Mouse (Mus musculus) cerebral cortex, adult 2 months (tissue): ENCODE data around the gene Hivep3.

Source experiments
- WGBS: fragments of 180-500 bp; shearing (Covaris S2); methylation state at CpG from one replicate; pipeline ENCODE4 v1.1.7; 2018; 5-methylcytosine and 5-hydroxymethylcytosine counted together

The Hivep3 gene

GRCm38 (mm10) chr4:120022392-120022791 is 288.8 kb downstream of the Hivep3 start:
- WGBS = 55% methylated on average over 3 of the region's 3 CpGs

GRCm38 (mm10) chr4:120023221-120023840 is 289.7 kb downstream of the Hivep3 start:
- WGBS = 65% methylated on average over 4 of the region's 4 CpGs

GRCm38 (mm10) chr4:120024071-120024470 is 290.5 kb downstream of the Hivep3 start:
- 32% methylated on average over 10 of the region's 10 CpGs for WGBS

DNA sequence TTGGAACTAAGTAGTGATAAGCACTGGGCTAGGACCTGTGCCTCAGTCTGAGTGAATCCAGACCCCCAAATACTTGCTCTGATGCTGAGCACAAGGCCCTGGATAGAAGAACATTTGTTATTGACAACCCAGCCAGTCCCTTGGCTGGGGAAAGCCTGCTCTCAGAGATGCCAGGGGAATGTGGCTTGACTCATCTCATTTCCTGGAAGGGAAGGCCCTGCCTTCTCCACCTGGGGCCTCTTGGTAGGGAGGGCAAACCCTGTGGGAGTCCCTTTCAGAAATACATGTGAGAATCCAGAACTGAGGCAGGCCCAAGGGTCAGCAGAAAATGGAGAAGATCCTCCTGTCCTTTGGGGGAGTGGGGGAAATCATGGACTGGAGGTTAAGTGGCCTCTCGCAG is 294.1 kb downstream of the Hivep3 start:
- 93% methylated on average over 1 of the region's 1 CpGs for WGBS

DNA sequence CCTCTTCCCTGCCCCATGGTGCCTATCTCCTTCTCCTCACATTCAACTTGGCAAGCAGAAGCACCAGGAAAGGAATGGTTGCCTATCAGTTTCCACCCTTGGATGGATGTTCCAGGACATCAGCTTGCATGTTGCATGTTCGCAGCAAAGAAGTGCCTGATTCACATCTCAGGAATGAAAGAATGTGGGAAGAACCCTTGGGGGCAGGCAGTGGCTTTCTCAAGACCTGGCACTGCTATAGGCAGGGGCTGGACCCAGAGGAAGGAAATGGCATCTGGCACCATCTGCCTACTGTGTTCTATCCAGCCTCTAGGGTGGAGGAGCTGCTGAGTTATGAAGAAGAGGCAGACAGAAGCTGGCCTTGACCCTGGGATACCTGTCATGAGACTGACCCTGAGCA is 296.4 kb downstream of the Hivep3 start:
- WGBS = 69% methylated on average over 1 of the region's 1 CpGs

DNA sequence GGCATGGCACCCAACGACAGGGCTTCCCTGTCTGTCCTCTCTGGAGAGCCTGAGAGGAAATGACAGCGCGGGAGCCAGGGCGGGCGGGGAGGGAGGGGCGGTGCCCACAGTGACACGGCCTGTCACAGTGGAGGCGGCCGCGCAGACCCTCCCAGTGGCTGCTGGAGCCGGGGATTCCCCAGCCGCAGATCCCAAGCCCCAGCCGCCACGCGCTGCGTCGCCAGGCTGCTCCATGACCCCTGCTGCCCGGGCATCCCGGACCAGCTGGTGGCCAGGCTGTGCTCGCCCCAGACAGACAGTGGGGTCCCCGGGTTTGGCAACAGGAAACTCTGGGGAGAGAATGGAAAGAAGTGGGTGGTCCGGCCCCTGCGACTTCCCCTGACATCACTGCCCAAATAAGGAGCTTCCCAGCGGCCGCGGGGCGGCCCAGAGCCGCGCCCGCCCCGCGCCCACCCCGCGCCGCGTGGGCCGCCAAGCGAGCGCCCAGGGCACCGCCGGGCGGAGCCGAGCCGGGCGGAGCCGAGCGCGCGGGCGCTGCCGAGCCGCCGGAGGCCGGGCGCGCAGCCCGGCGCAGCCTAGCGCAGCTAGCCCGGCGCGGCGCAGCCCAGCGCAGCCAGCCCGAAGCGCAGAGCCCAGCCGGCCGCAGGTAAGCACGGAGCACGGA is 298.9 kb downstream of the Hivep3 start:
- WGBS = 3% methylated on average over 70 of the region's 70 CpGs

DNA sequence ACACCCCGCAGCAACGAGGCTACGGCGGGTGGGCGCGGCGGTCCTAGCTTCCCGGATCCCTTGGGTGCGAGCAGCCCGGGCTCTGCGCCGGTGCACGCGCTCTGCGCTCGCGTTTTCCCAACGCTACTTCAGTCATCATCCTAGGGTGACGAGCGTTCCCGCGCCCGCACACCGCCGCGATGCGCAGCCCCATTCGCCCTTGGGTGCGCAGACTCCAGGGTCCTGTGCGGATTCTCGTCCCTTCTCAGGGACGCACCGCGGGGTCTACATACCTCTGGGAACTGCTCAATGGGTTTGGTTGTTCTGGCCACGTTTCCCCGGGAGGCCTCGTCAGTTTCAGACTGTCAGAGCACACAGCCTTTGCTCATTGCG is 299.4 kb downstream of the Hivep3 start:
- under 1% methylated on average over 38 of the region's 38 CpGs for WGBS

- 70% methylated on average over 4 of the region's 4 CpGs for WGBS
Measured at GRCm38 (mm10) chr4:120036294-120036693, 302.7 kb downstream of the Hivep3 start.

GRCm38 (mm10) chr4:120037007-120037406 is 303.4 kb downstream of the Hivep3 start:
- 46% methylated on average over 7 of the region's 7 CpGs for WGBS

DNA sequence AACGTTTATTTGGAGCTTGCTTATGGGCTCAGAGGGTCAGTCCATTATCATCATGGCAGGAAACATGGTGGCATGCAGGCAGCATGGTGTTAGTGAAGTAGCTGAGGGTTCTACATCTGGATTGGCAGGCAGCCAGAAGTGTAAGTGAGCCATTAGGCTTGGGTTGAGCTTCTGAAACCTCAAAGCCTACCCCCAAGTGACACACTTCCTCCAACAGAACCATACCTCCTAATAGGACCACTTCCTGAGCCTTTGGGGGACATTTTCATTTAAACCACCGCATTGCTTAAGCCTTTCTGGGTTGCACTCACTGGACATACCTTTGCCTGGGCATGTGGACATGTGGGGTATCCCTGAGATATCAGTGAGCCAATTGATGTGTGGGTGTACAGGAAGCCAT is 307.9 kb downstream of the Hivep3 start:
- 78% methylated on average over 2 of the region's 2 CpGs for WGBS

GRCm38 (mm10) chr4:120042480-120042879 is 308.9 kb downstream of the Hivep3 start:
- 52% methylated on average over 7 of the region's 7 CpGs for WGBS

- WGBS = 50% methylated on average over 5 of the region's 5 CpGs
Measured at GRCm38 (mm10) chr4:120044612-120045011, 311.0 kb downstream of the Hivep3 start.

GRCm38 (mm10) chr4:120045131-120045537 is 311.6 kb downstream of the Hivep3 start:
- 21% methylated on average over 5 of the region's 5 CpGs for WGBS

DNA sequence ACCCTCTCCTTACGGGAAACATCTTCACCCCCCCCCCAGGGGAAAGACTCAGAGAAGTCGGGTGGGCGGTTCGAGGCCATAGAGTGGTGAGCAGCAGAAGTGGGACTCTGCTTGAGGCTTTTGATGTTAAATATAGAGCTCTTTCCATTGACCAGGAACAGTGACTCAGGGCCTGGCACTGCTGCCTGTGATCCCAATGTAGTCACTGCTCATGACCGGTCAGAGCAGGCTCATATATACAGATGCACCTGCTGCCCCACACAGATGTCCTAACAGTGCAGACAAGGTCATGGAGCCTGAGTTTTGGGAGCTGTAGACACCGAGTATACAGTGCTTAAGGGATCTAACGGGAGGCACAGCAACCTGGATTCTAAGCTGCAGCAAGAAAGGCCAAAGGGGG is 312.3 kb downstream of the Hivep3 start:
- WGBS = 53% methylated on average over 7 of the region's 7 CpGs

GRCm38 (mm10) chr4:120047060-120047459 is 313.5 kb downstream of the Hivep3 start:
- 26% methylated on average over 4 of the region's 4 CpGs for WGBS

DNA sequence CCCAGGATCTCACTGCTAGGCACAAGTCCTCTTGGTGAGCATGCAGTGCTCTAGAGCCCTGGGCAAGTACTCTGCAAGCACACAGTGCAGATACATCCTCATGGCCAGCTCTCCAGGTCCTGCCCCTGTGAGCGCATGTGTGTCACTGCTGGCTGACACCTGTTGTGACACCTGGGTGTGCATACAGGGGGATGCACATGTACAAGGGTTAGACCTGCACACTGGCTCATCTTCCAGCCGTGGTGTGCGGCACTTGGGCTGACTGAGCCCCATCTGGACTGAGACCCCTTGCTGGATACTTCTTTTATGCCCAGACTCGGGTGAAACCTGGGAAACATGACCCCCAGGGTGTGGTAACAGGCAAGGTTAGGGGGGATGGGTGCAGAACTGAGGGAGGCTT is 314.7 kb downstream of the Hivep3 start:
- 86% methylated on average over 4 of the region's 4 CpGs for WGBS

DNA sequence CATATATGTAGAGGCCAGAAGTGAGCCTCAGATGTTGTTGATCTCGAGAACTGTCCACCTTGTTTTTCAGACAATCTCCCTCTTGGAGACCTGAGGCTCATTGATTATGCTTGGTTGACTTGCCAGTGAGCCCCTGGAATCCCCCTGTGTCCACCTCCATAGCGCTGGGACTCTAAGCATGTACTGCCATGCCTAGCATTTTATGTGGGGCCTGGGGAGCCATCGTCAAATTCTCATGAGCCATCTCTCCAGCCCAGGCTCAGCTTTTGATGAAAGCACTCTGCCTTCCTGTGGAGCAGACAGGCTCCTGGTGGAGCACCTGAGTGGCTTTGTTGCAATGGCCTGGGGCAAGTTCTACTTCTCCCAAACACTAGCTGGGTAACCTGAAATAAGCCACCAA is 316.3 kb downstream of the Hivep3 start:
- WGBS = 89% methylated on average over 3 of the region's 3 CpGs

DNA sequence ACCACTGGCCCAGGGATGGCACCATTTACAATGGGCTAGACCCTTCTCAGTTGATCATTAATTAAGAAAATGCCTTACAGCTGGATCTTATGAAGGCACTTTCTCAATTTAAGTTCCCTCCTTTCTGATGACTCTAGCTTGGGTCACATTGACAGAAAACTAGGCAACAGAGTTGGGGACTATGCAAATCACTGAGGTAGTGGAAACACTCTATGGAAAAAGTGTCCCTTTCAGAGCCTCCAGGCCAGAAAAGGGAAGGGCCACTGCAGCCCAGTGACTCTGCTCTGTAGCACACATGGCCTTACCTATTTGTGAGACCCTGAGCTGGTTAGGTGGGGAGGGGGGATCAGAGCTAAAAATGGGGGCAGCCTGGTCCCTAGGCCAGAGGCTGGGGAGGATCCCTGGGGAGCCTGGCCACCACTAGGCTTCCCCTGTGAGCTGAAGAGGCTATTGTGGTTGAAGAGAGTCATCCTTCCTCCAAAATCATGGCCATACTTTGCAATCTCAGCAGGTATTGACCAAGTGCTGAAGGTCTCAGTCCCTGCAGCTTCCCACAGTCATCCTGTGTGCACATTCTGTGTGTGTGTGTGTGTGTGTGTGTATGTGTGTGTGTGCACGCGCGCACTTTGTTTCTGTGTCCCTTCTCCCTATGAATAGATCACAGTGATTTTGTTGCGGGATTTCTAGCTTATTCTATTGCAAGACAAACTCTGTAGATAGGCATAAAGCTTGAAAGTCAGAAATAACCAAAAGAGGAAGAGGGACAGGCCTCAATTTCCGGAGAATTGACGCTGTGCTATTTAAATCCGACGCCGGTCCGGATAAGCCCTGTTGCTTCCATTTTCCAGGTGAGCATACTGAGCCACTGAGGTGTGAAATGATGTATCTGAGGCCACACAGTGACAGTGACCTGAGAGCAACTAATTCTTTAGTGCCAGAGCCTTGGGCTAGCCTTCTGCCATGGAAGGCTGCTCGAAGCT is 319.7 kb downstream of the Hivep3 start:
- 65% methylated on average over 11 of the region's 11 CpGs for WGBS

DNA sequence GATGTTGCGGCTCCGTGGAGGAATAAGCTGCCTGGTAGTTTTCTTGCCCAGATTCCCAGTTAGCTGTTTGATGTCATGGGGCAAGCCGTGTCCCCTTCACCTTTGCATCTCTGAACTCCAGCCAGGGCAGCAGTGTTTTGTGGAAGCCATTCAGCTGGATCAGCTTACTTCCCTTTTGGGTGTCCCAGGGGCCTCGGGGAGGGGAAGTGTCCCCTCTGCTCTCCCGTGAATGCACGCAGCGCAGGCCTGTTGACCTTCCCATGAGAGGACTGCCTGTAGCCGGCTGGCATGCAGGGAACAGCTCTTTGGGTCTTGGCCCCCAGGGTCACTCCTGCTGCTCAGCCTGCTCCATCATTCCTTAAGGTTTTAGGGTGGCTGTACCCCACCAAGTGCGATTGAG is 320.6 kb downstream of the Hivep3 start:
- 70% methylated on average over 9 of the region's 9 CpGs for WGBS

- WGBS = 72% methylated on average over 9 of the region's 9 CpGs
Measured at GRCm38 (mm10) chr4:120056451-120056850, 322.9 kb downstream of the Hivep3 start.

DNA sequence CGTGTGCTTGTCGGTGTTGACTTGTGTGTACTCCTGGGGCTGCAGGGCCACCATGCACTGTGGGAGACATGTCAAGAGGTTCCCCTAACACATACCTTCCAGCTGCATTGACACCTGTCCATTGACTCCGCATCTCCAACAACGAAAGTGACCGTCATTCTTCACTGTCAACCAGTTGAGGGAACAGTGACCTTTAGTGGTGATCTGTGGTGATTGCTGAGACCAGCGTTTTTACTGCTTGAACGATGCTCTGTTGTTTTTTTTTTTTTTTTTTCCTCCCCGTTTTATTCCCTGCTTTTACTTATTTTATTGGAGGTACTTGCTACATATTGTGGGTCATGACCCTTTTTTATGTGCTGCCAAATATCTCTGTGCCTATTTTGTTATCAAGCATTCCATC is 323.9 kb downstream of the Hivep3 start:
- WGBS = 87% methylated on average over 8 of the region's 8 CpGs

- 75% methylated on average over 3 of the region's 3 CpGs for WGBS
Measured at GRCm38 (mm10) chr4:120058157-120058556, 324.6 kb downstream of the Hivep3 start.

DNA sequence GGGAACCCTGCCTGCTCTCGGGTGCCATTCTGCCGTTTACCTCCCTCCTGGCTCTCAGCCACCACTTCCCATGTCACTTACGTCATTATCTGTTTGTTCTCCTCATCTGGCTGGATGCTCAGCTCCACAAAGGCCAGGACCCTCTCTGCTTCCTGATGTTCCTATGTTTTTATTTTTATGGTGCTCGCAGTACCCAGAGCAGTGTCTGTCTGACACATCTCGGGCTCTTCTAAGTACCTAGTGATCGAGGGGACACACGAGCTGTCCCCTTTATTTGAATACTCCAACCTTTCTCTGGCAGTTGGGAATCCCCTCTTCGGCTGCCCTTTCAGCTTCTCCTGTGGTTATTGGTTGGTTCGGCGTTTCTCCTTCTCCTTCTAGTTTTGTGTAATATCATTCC is 325.2 kb downstream of the Hivep3 start:
- WGBS = 66% methylated on average over 10 of the region's 10 CpGs
